8 mouse cellular contexts compared by ENCODE assay signal in genomic region chr7:139212754-139213745, GRCm38 (mm10). TPM values are rescaled to one million over a fixed set of nuclear protein-coding genes. Genes with fewer than 3 reads are reported as not detected.
DNase-seq lines count a peak whose midpoint lies in the region; ATAC-seq and TF ChIP-seq lines count a peak whose summit lies in the region.

Gene Lrrc27, plus strand, starts transcription at chr7:139212988.
Gene Stk32c, minus strand, starts transcription at chr7:139213307.

- ATAC-seq in kidney, embryonic 14.5 days (ENCODE audit: low FRiP score, low TSS enrichment): peak; percentile 98
- peak; percentile 97 for ATAC-seq in limb, embryonic 15.5 days (ENCODE audit: insufficient number of reproducible peaks, low FRiP score, low TSS enrichment, low read depth)

- no peaks in the 10 kb centered on the region for H3K36me3 ChIP-seq in kidney, embryonic 14.5 days (ENCODE audit: control insufficient read depth, insufficient read depth, low read length)
- no peaks in the 10 kb centered on the region for H3K36me3 ChIP-seq in limb, embryonic 15.5 days

- H3K4me2 ChIP-seq in kidney, embryonic 14.5 days (replicated peaks; ENCODE audit: low read depth, low read length): peak within 1 kb of the TSS; percentile 65
- peak within 1 kb of the TSS; percentile 66 for H3K4me2 ChIP-seq in limb, embryonic 15.5 days

- peak within 1 kb of the TSS; percentile 74 for H3K9ac ChIP-seq in kidney, embryonic 14.5 days (ENCODE audit: low read depth, low read length)
- peak within 1 kb of the TSS; percentile 59 for H3K9ac ChIP-seq in limb, embryonic 15.5 days

- no peaks in the 10 kb centered on the region for H3K27me3 ChIP-seq in kidney, embryonic 14.5 days (ENCODE audit: control insufficient read depth, insufficient read depth, low read length)
- H3K27me3 ChIP-seq in limb, embryonic 15.5 days: no peaks in the 10 kb centered on the region

- H3K9me3 ChIP-seq in kidney, embryonic 14.5 days (ENCODE audit: control insufficient read depth, low read length): no peaks in the 10 kb centered on the region
- no peaks in the 10 kb centered on the region for H3K9me3 ChIP-seq in limb, embryonic 15.5 days

- peak; percentile 99 for DNase-seq in A20 (ENCODE audit: low read depth, low spot score)
- peak; percentile 97 to 99 for DNase-seq in heart, adult 9 months (ENCODE audit: low spot score in 2 of 2)
- DNase-seq in monocyte, adult 2 months (ENCODE audit: low read depth in 1 of 2, low spot score in 2 of 2): peak; percentile 84 to 92
- DNase-seq in spleen, postnatal 36 days (ENCODE audit: low spot score in 2 of 2): peak; percentile 96 to 97

- TF ChIP-seq CTCF in bone marrow macrophage, adult 2 months (IDR thresholded peaks at IDR 0.05; ENCODE audit: low read depth, low read length): no peak
- no peak for TF ChIP-seq CTCF in embryonic fibroblast, embryonic 13.5 days (IDR thresholded peaks at IDR 0.05; ENCODE audit: borderline replicate concordance, insufficient read depth, low read length)

- H3K27ac ChIP-seq in bone marrow macrophage, adult 2 months (ENCODE audit: insufficient read depth, low read depth, low read length): peak within 1 kb of the TSS; percentile 80
- peak within 1 kb of the TSS; percentile 60 for H3K27ac ChIP-seq in embryonic fibroblast, embryonic 13.5 days (ENCODE audit: insufficient read depth, low read length)
- H3K27ac ChIP-seq in kidney, embryonic 14.5 days (ENCODE audit: low read depth, low read length): peak within 1 kb of the TSS; percentile 83
- H3K27ac ChIP-seq in limb, embryonic 15.5 days: peak within 1 kb of the TSS; percentile 88

- TF ChIP-seq POLR2A in bone marrow macrophage, adult 2 months (IDR thresholded peaks at IDR 0.05; ENCODE audit: borderline replicate concordance, low read depth, low read length): no peak
- peak; percentile 92 for TF ChIP-seq POLR2A in embryonic fibroblast, embryonic 13.5 days (IDR thresholded peaks at IDR 0.05; ENCODE audit: low read depth, low read length)

- WGBS in kidney, embryonic 14.5 days: 2% methylated on average over 53 of the region's 53 CpGs
- 1% methylated on average over 53 of the region's 53 CpGs for WGBS in limb, embryonic 15.5 days

- peaks cover 20% of the 10 kb centered on the region for H3K4me1 ChIP-seq in bone marrow macrophage, adult 2 months (ENCODE audit: control insufficient read depth, insufficient read depth, low read length)
- H3K4me1 ChIP-seq in embryonic fibroblast, embryonic 13.5 days (ENCODE audit: control insufficient read depth, insufficient read depth, low read length): peaks cover 6% of the 10 kb centered on the region
- peaks cover 16% of the 10 kb centered on the region; the same call in 1 of the 2 replicates for H3K4me1 ChIP-seq in kidney, embryonic 14.5 days (ENCODE audit: control insufficient read depth, insufficient read depth, low read length)
- H3K4me1 ChIP-seq in limb, embryonic 15.5 days: peaks cover 10% of the 10 kb centered on the region

- H3K4me3 ChIP-seq in bone marrow macrophage, adult 2 months (ENCODE audit: insufficient read depth, low read length): peak within 1 kb of the TSS; percentile 83
- peak within 1 kb of the TSS; percentile 64 for H3K4me3 ChIP-seq in embryonic fibroblast, embryonic 13.5 days (ENCODE audit: insufficient read depth, low read length)
- H3K4me3 ChIP-seq in kidney, embryonic 14.5 days (ENCODE audit: low read length): peak within 1 kb of the TSS; percentile 57
- H3K4me3 ChIP-seq in limb, embryonic 15.5 days: peak within 1 kb of the TSS; percentile 62

RNA-seq across cellular contexts. Expression of gene Lrrc27, which starts in this region (rescaled TPM):
- polyA plus RNA-seq in bone marrow macrophage, adult 2 months (2012; ENCODE audit: insufficient read depth, insufficient read length, missing spikeins): 4.6 and 8.9 TPM in 2 replicates
- polyA plus RNA-seq in embryonic fibroblast, embryonic 13.5 days (2011; ENCODE audit: insufficient read length, low read depth, missing spikeins): 25.2 and 27.8 TPM in 2 replicates
- polyA plus RNA-seq in kidney, embryonic 14.5 days (2014; fragmentation: Nextera tagmentation; extraction: Ambion mirVana): 5.7 and 6.6 TPM in 2 replicates
- polyA plus RNA-seq in limb, embryonic 15.5 days (2015; fragmentation: Nextera tagmentation; extraction: Ambion mirVana): 1.3 and 2.7 TPM in 2 replicates

RNA-seq across cellular contexts. Expression of gene Stk32c, which starts in this region (rescaled TPM):
- not detected in 2 replicates for polyA plus RNA-seq in bone marrow macrophage, adult 2 months (2012; ENCODE audit: insufficient read depth, insufficient read length, missing spikeins)
- 0.46 and 1.0 TPM in 2 replicates for polyA plus RNA-seq in embryonic fibroblast, embryonic 13.5 days (2011; ENCODE audit: insufficient read length, low read depth, missing spikeins)
- polyA plus RNA-seq in kidney, embryonic 14.5 days (2014; fragmentation: Nextera tagmentation; extraction: Ambion mirVana): 0.29 TPM in 1 of 2 replicates, not detected in the other
- 0.23 and 0.27 TPM in 2 replicates for polyA plus RNA-seq in limb, embryonic 15.5 days (2015; fragmentation: Nextera tagmentation; extraction: Ambion mirVana)

Comparison
In these comparisons a context has a peak if more than half of its experiments do, and no peak if none do; other contexts are left out.
1. Peak in every context shown above with its lines: DNase-seq, ATAC-seq, H3K4me3 ChIP-seq and H3K27ac ChIP-seq.